9 mouse cellular contexts compared by ENCODE assay signal in genomic region chr2:160225450-160225849, GRCm38 (mm10).
DNase-seq lines count a peak whose midpoint lies in the region; ATAC-seq and TF ChIP-seq lines count a peak whose summit lies in the region.
"Had no signal": no experiment of that assay in that cellular context is flagged by ENCODE, and none has a peak within 500 bp of the region (broad histone marks: within the 10 kb centered on the region; RNA-seq: fewer than 3 reads in every experiment).

No protein-coding gene starts in this region.

- H3K79me2 ChIP-seq in C2C12 (ENCODE audit: control insufficient read depth, insufficient read depth): no peaks in the 10 kb centered on the region

- H3K27ac ChIP-seq in embryonic facial prominence, embryonic 14.5 days (replicated peaks; ENCODE audit: low read depth, low read length): no peak overlapping the region
- no peak overlapping the region for H3K27ac ChIP-seq in embryonic facial prominence, embryonic 10.5 days (replicated peaks)
- no peak overlapping the region for H3K27ac ChIP-seq in lung, embryonic 16.5 days (ENCODE audit: low read length)
- no peak overlapping the region for H3K27ac ChIP-seq in forebrain, embryonic 13.5 days
- no peak overlapping the region for H3K27ac ChIP-seq in hindbrain, embryonic 12.5 days
- H3K27ac ChIP-seq: midbrain, embryonic 12.5 days had no signal

- no peak for ATAC-seq in embryonic facial prominence, embryonic 14.5 days (ENCODE audit: low read depth)
- ATAC-seq in lung, embryonic 16.5 days (ENCODE audit: low read depth): 0 out of 2 replicates have a peak, but pooled peaks have one; percentile 20
- no peak for ATAC-seq in forebrain, embryonic 13.5 days
- ATAC-seq in hindbrain, embryonic 12.5 days (ENCODE audit: low FRiP score): no peak

- H3ac ChIP-seq in C2C12 (ENCODE audit: control insufficient read depth, insufficient read length, low read depth): no peak overlapping the region

- WGBS in embryonic facial prominence, embryonic 14.5 days: 68% methylated on average over 5 of the region's 5 CpGs
- 87% methylated on average over 5 of the region's 5 CpGs for WGBS in embryonic facial prominence, embryonic 10.5 days
- 62% methylated on average over 5 of the region's 5 CpGs for WGBS in lung, embryonic 16.5 days
- WGBS in forebrain, embryonic 13.5 days: 76% methylated on average over 5 of the region's 5 CpGs
- WGBS in hindbrain, embryonic 12.5 days: 70% methylated on average over 5 of the region's 5 CpGs

- intact Hi-C loops in heart, postnatal 36 days (cut with DNase I): no loop called here

- no peaks in the 10 kb centered on the region for H3K9me3 ChIP-seq in embryonic facial prominence, embryonic 14.5 days (ENCODE audit: control insufficient read depth, low read length)
- H3K9me3 ChIP-seq in embryonic facial prominence, embryonic 10.5 days: no peaks in the 10 kb centered on the region
- H3K9me3 ChIP-seq in lung, embryonic 16.5 days (ENCODE audit: control insufficient read depth, low read length): no peaks in the 10 kb centered on the region
- H3K9me3 ChIP-seq in forebrain, embryonic 13.5 days (replicated peaks): no peaks in the 10 kb centered on the region
- no peaks in the 10 kb centered on the region for H3K9me3 ChIP-seq in hindbrain, embryonic 12.5 days (replicated peaks)
- H3K9me3 ChIP-seq: midbrain, embryonic 12.5 days had no signal

- TF ChIP-seq CTCF in C2C12 (IDR thresholded peaks at IDR 0.05; ENCODE audit: control insufficient read depth, insufficient read depth, insufficient read length): no peak

- no peaks in the 10 kb centered on the region for H3K4me1 ChIP-seq in embryonic facial prominence, embryonic 14.5 days (ENCODE audit: control insufficient read depth, insufficient read depth, low read length)
- peaks cover 20% of the 10 kb centered on the region for H3K4me1 ChIP-seq in embryonic facial prominence, embryonic 10.5 days
- no peaks in the 10 kb centered on the region for H3K4me1 ChIP-seq in lung, embryonic 16.5 days (replicated peaks; ENCODE audit: control insufficient read depth, insufficient read depth, low read length)
- H3K4me1 ChIP-seq in forebrain, embryonic 13.5 days: no peaks in the 10 kb centered on the region
- H3K4me1 ChIP-seq in hindbrain, embryonic 12.5 days: peaks cover 5% of the 10 kb centered on the region

- H3K36me3 ChIP-seq in embryonic facial prominence, embryonic 14.5 days (ENCODE audit: control insufficient read depth, insufficient read depth, low read length): no peaks in the 10 kb centered on the region
- no peaks in the 10 kb centered on the region for H3K36me3 ChIP-seq in embryonic facial prominence, embryonic 10.5 days (replicated peaks)
- H3K36me3 ChIP-seq in C2C12 (ENCODE audit: control insufficient read depth, insufficient read depth): no peaks in the 10 kb centered on the region
- H3K36me3 ChIP-seq in lung, embryonic 16.5 days (ENCODE audit: control insufficient read depth, insufficient read depth, low read length): no peaks in the 10 kb centered on the region
- no peaks in the 10 kb centered on the region for H3K36me3 ChIP-seq in forebrain, embryonic 13.5 days (ENCODE audit: poor library complexity, severe bottlenecking)
- no peaks in the 10 kb centered on the region for H3K36me3 ChIP-seq in hindbrain, embryonic 12.5 days
- H3K36me3 ChIP-seq: midbrain, embryonic 12.5 days had no signal

- no peak overlapping the region for H3K4me3 ChIP-seq in embryonic facial prominence, embryonic 14.5 days (ENCODE audit: low read depth, low read length)
- no peak overlapping the region for H3K4me3 ChIP-seq in embryonic facial prominence, embryonic 10.5 days
- no peak overlapping the region for H3K4me3 ChIP-seq in C2C12 (ENCODE audit: insufficient read depth, poor library complexity, severe bottlenecking)
- H3K4me3 ChIP-seq in lung, embryonic 16.5 days (ENCODE audit: low read length): no peak overlapping the region
- H3K4me3 ChIP-seq in forebrain, embryonic 13.5 days: no peak overlapping the region
- no peak overlapping the region for H3K4me3 ChIP-seq in hindbrain, embryonic 12.5 days
- H3K4me3 ChIP-seq: midbrain, embryonic 12.5 days had no signal

- peak; percentile 16 for DNase-seq in embryonic facial prominence, embryonic 14.5 days (ENCODE audit: low spot score)
- no peak for DNase-seq in embryonic facial prominence, embryonic 10.5 days (ENCODE audit: low spot score)
- DNase-seq in heart, postnatal 36 days: peak; percentile 13 to 24
- DNase-seq in retina, embryonic 14.5 days (ENCODE audit: low spot score): no peak

- no peaks in the 10 kb centered on the region for H3K27me3 ChIP-seq in embryonic facial prominence, embryonic 14.5 days (replicated peaks; ENCODE audit: control insufficient read depth, insufficient read depth, low read length)
- H3K27me3 ChIP-seq in embryonic facial prominence, embryonic 10.5 days (replicated peaks; ENCODE audit: low read depth, poor library complexity, severe bottlenecking): peaks cover 20% of the 10 kb centered on the region; the same call in 1 of the 2 replicates
- H3K27me3 ChIP-seq in C2C12 (ENCODE audit: control insufficient read depth, insufficient read depth, insufficient read length): no peaks in the 10 kb centered on the region
- H3K27me3 ChIP-seq in lung, embryonic 16.5 days (ENCODE audit: control insufficient read depth, insufficient read depth, low read depth, low read length): no peaks in the 10 kb centered on the region
- H3K27me3 ChIP-seq in forebrain, embryonic 13.5 days: no peaks in the 10 kb centered on the region
- peaks cover 44% of the 10 kb centered on the region for H3K27me3 ChIP-seq in hindbrain, embryonic 12.5 days

- H3K79me3 ChIP-seq in C2C12 (ENCODE audit: low read depth): no peaks in the 10 kb centered on the region

- no peak overlapping the region for H3K4me2 ChIP-seq in embryonic facial prominence, embryonic 14.5 days (ENCODE audit: low read depth, low read length)
- no peak overlapping the region for H3K4me2 ChIP-seq in lung, embryonic 16.5 days (ENCODE audit: low read depth, low read length)
- H3K4me2 ChIP-seq in forebrain, embryonic 13.5 days: no peak overlapping the region
- no peak overlapping the region for H3K4me2 ChIP-seq in hindbrain, embryonic 12.5 days (replicated peaks)
- H3K4me2 ChIP-seq: midbrain, embryonic 12.5 days had no signal

- H3K9ac ChIP-seq in embryonic facial prominence, embryonic 14.5 days (ENCODE audit: low read depth, low read length): no peak overlapping the region
- H3K9ac ChIP-seq in lung, embryonic 16.5 days (ENCODE audit: low read length): no peak overlapping the region
- H3K9ac ChIP-seq in forebrain, embryonic 13.5 days: no peak overlapping the region
- H3K9ac ChIP-seq in hindbrain, embryonic 12.5 days: no peak overlapping the region
- H3K9ac ChIP-seq: midbrain, embryonic 12.5 days had no signal

TF ChIP-seq in C2C12, 6 proteins besides CTCF, POLR2A, EP300 and RAD21:
- TF ChIP-seq MYOG (IDR thresholded peaks at IDR 0.05; ENCODE audit: control insufficient read depth, extremely low read depth, insufficient read length) (no peak), CEBPB (IDR thresholded peaks at IDR 0.05; ENCODE audit: low read depth) (peak; percentile 23), FOSL1 (IDR thresholded peaks at IDR 0.05; ENCODE audit: insufficient read depth, low read length, poor library complexity, severe bottlenecking) (no peak), USF1 (IDR thresholded peaks at IDR 0.05; ENCODE audit: low read depth) (peak; percentile 80), MAX (IDR thresholded peaks at IDR 0.05) (no peak), MYOD1 (IDR thresholded peaks at IDR 0.05; ENCODE audit: control insufficient read depth, insufficient read length, low read depth) (no peak)
TF ChIP-seq in C2C12: peak in this region for 2.

Comparison
In these comparisons a context has a peak if more than half of its experiments do, and no peak if none do; other contexts are left out.
1. DNase-seq: peak in embryonic facial prominence, embryonic 14.5 days (single experiment) and heart, postnatal 36 days (2 of 2); none in embryonic facial prominence, embryonic 10.5 days (single experiment) and retina, embryonic 14.5 days (single experiment).